Mouse (Mus musculus) left cerebral cortex, postnatal 4 days (tissue): ENCODE measurements around the gene St3gal4. TPM values are rescaled to one million over a fixed set of nuclear protein-coding genes. Genes with fewer than 3 reads are reported as not detected.

Experiments used
- DNase-seq: peaks from one replicate; pipeline ENCODE4 v3.0.0-alpha.2; 2022
- intact Hi-C: fragments of 180-260 bp; cut with DNase I; formaldehyde crosslinking; loops from one replicate; pipeline ENCODE4 v1.15.1; 2025
- total RNA-seq, 2 experiments: library from RNA; stranded (reverse); gene quantifications; 2 replicates each; pipeline ENCODE4 v1.2.3; 2021

St3gal4 gene
- total RNA-seq, 2 experiments from 2014 or later, result 19.0 to 22.6 TPM

GRCm38 (mm10) chr9:35019372-35019771 lies 99.7 kb downstream of the St3gal4 start:
- intact Hi-C loops, result loop anchor here (5.0 to 10.0 kb wide), 3 partner anchors 255 to 1757 kb away; partner anchors contain the start of gene Kirrel3
- DNase-seq, result peak; percentile 57

- intact Hi-C loops, result loop anchor here (5.0 to 10.0 kb wide), 3 partner anchors 253 to 1756 kb away; partner anchors contain the start of gene Kirrel3
- DNase-seq, result peak; percentile 26
These were observed 101.0 kb downstream of the St3gal4 start for GRCm38 (mm10) chr9:35018056-35018455.

- intact Hi-C loops, result loop anchor here (5.0 to 10.0 kb wide), 3 partner anchors 253 to 1755 kb away; partner anchors contain the start of gene Kirrel3
- peak; percentile 48 for DNase-seq
These were observed 101.5 kb downstream of the St3gal4 start for GRCm38 (mm10) chr9:35017563-35017962.

GRCm38 (mm10) chr9:35016762-35017161 lies 102.3 kb downstream of the St3gal4 start:
- DNase-seq, result peak; percentile 63
- intact Hi-C loops, result loop anchor here (5.0 to 10.0 kb wide), 3 partner anchors 252 to 1754 kb away; partner anchors contain the start of gene Kirrel3

- DNase-seq, result peak; percentile 23
- intact Hi-C loops, result no loop called here
These were observed 111.2 kb downstream of the St3gal4 start for GRCm38 (mm10) chr9:35007697-35008341.

DNA sequence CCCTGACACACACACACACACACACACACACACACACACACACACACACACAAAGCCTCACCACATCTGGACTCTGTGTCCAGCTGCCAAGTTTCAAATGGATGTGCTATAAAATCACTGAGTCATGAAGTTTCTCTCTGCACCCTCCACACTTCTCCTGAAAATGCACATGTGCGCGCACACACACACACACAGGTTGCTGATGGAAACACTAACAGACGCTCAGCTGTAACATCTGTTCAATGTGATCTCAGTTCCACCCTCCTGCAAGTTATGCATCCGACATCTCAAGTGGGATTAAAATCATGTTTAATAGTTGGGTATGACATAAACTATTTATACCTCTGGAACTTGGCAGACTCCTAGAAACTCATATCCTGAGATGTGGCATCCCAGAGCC lies 115.0 kb downstream of the St3gal4 start:
- intact Hi-C loops, result no loop called here
- no peak for DNase-seq

DNA sequence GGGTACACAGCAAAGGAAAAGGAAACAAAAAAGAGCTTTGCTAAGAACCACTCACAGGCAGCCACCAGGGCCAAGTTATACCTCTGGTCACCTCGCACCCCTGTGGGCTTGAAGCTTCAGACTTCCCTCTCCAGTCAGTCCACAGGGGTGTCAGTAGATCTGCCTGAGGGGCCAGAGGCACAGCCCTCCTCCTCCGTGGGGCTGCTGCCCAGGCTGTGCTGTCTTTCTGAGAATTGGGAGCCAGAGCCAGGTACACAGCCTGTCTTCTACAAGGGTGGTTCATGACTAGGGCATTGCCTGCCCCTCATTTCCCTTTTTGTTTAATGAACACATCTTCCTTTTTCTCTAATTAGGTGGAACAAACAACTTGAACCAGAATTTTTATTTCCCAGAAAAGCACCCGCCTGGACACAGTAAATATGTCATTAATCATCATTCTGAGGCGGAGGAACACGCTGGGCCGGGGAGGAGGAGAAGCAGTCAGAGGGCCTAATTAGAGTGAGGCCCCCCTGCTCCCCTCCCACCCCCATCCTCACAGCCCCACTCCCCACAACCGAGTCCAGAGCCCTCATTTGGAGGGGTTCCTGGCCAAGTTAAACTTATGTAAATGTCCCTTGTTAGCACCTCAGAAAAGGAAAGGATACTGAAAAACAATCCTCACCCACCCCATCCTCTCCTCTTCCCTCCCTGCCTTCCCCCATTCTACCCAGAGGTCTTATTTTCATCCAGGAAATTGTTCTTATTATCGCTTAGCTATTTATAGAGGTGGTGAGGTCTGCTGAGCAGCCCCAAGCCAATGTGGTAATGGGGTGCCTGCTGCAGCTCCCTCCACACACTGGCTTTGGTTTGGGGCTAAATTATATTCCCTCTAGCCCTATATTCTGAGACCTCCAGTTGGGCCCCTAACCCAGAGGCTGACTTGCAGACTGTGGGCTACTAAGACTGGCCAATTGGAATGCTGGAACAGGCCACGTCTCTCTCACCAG lies 120.9 kb downstream of the St3gal4 start:
- no peak for DNase-seq
- intact Hi-C loops, result no loop called here

Other genes with a start within 250 kb of the St3gal4 start
- 10 to 100 TPM; 25.9 to 27.2 TPM for gene Dcps, start 56.8 kb upstream of the St3gal4 start, total RNA-seq
- 10 to 100 TPM; 39.0 to 40.4 TPM for gene Srpr, start 80.9 kb upstream of the St3gal4 start, total RNA-seq
- 1 to 10 TPM; 3.3 to 3.6 TPM for gene Tirap, start 81.0 kb upstream of the St3gal4 start, total RNA-seq
- 10 to 100 TPM; 31.9 to 34.9 TPM for gene Foxred1, start 91.8 kb upstream of the St3gal4 start, total RNA-seq
- gene Fam118b, start 148.5 kb upstream of the St3gal4 start, total RNA-seq, result 10 to 100 TPM; 32.3 to 38.8 TPM
- 10 to 100 TPM in 1 of 2 experiments, 1 to 10 TPM in 1; 9.1 to 12.4 TPM for gene Rpusd4, start 148.6 kb upstream of the St3gal4 start, total RNA-seq